Mouse (Mus musculus): ENCODE measurements around the gene Olfr191. TPM values are rescaled to one million over a fixed set of nuclear protein-coding genes. Genes with fewer than 3 reads are reported as not detected.

Olfr191 gene
- not detected for total RNA-seq (2023)

GRCm38 (mm10) chr16:59089722-59090121, at the start of gene Olfr191:
Olfr191 (minus strand) TSS chr16:59089822.

GRCm38 (mm10) chr16:59120969-59121368, 31.3 kb upstream of the Olfr191 start, which contains the start of gene Olfr194:
Olfr194 (minus strand) TSS chr16:59121069.

GRCm38 (mm10) chr16:59111781-59112180, 22.2 kb upstream of the Olfr191 start, which contains the start of gene Olfr193:
Olfr193 (minus strand) TSS chr16:59111881.

GRCm38 (mm10) chr16:59077905-59078304, 11.7 kb downstream of the Olfr191 start, which contains the start of gene Olfr190:
Olfr190 (minus strand) TSS chr16:59078005.

GRCm38 (mm10) chr16:59039710-59040109, 49.9 kb downstream of the Olfr191 start, which contains the start of gene Olfr187:
Olfr187 (minus strand) TSS chr16:59039767.

Other genes with a start within 250 kb of the Olfr191 start
- gene Olfr177, start 215.1 kb downstream of the Olfr191 start, total RNA-seq (2023): not detected
- gene Olfr178, start 197.8 kb downstream of the Olfr191 start, total RNA-seq (2023): not detected
- gene Olfr181, start 161.1 kb downstream of the Olfr191 start, total RNA-seq (2023): not detected
- gene Olfr180, start 160.4 kb downstream of the Olfr191 start, total RNA-seq (2023): not detected
- not detected for gene Olfr183, start 94.5 kb downstream of the Olfr191 start, total RNA-seq (2023)
- gene Olfr186, start 59.5 kb downstream of the Olfr191 start, total RNA-seq (2023): not detected
- gene Olfr187, start 50.1 kb downstream of the Olfr191 start, total RNA-seq (2023): not detected
- not detected for gene Olfr190, start 11.8 kb downstream of the Olfr191 start, total RNA-seq (2023)
- gene Olfr193, start 22.1 kb upstream of the Olfr191 start, total RNA-seq (2023): not detected
- not detected for gene Olfr194, start 31.2 kb upstream of the Olfr191 start, total RNA-seq (2023)
- gene Olfr195, start 57.2 kb upstream of the Olfr191 start, total RNA-seq (2023): not detected
- not detected for gene Olfr196, start 80.6 kb upstream of the Olfr191 start, total RNA-seq (2023)
- gene Olfr198, start 113.7 kb upstream of the Olfr191 start, total RNA-seq (2023): not detected
- gene Olfr199, start 129.9 kb upstream of the Olfr191 start, total RNA-seq (2023): not detected
- not detected for gene Olfr201, start 182.8 kb upstream of the Olfr191 start, total RNA-seq (2023)
- gene Olfr202, start 197.0 kb upstream of the Olfr191 start, total RNA-seq (2023): not detected
- not detected for gene Olfr203, start 209.1 kb upstream of the Olfr191 start, total RNA-seq (2023)
- not detected for gene Olfr204, start 228.4 kb upstream of the Olfr191 start, total RNA-seq (2023)
- gene Olfr205, start 241.3 kb upstream of the Olfr191 start, total RNA-seq (2023): not detected

Data from monocyte, adult 59 days (primary cell).